Mouse (Mus musculus) lung, embryonic 16.5 days (tissue): ENCODE measurements around the gene Papss1. TPM values are rescaled to one million over a fixed set of nuclear protein-coding genes. Genes with fewer than 3 reads are reported as not detected.
A peak's percentile ranks its signal among the peaks of the same experiment; 100 is the strongest.
"Not testable (repeated sequence)": the region's sequence is repeated elsewhere in the genome, so short reads cannot be mapped to it uniquely, and the experiment has no call there.

Source experiments
- ATAC-seq: fragments of 200-750 bp; cut with Nextera tagmentation; 2 replicates; pipeline ENCODE4 v1.8.0; 2017; ENCODE audit warnings: low read depth, mild to moderate bottlenecking, moderate library complexity
- H3K27ac ChIP-seq: fragments of 300-500 bp; sonication (generic); 2 replicates; pipeline ENCODE4 v1.5.1; 2014; ENCODE audit warnings: mild to moderate bottlenecking, control low read depth, low read length
- H3K27me3 ChIP-seq: fragments of 300-500 bp; sonication (generic); 2 replicates; pipeline ENCODE4 v1.6.1; 2014; ENCODE audit warnings: low read depth, low read length, mixed read lengths; ENCODE audit not compliant: control insufficient read depth, insufficient read depth
- H3K36me3 ChIP-seq: fragments of 300-500 bp; sonication (generic); 2 replicates; pipeline ENCODE4 v1.6.1; 2014; ENCODE audit warnings: low read length; ENCODE audit not compliant: control insufficient read depth, insufficient read depth
- H3K4me1 ChIP-seq: fragments of 300-500 bp; sonication (generic); replicated peaks from 2 replicates; pipeline ENCODE4 v1.6.1; 2014; ENCODE audit warnings: low read length, mixed read lengths; ENCODE audit not compliant: control insufficient read depth, insufficient read depth
- H3K4me2 ChIP-seq: fragments of 300-500 bp; sonication (generic); 2 replicates; pipeline ENCODE4 v1.6.1; 2014; ENCODE audit warnings: low read depth, low read length, control low read depth
- H3K4me3 ChIP-seq: fragments of 300-500 bp; sonication (generic); 2 replicates; pipeline ENCODE4 v1.5.1; 2014; ENCODE audit warnings: mild to moderate bottlenecking, low read length, control low read depth
- H3K9ac ChIP-seq: fragments of 300-500 bp; sonication (generic); 2 replicates; pipeline ENCODE4 v1.6.1; 2014; ENCODE audit warnings: low read length, control low read depth
- H3K9me3 ChIP-seq: fragments of 300-500 bp; sonication (generic); 2 replicates; pipeline ENCODE4 v1.6.1; 2016; ENCODE audit warnings: low read length; ENCODE audit not compliant: control insufficient read depth
- WGBS: fragments of 180-500 bp; shearing (Covaris S2); extraction: QIAGEN DNeasy Blood & Tissue Kit; methylation state at CpG from one replicate; pipeline ENCODE4 v1.1.7; 2014; 5-methylcytosine and 5-hydroxymethylcytosine counted together
- polyA plus RNA-seq: library from polyadenylated mRNA; unstranded; fragments of >200 nt; fragmentation: Nextera tagmentation; extraction: Ambion mirVana; gene quantifications from 2 replicates; pipeline ENCODE4 v1.2.1, GENCODE M21; 2015

The Papss1 gene
- polyA plus RNA-seq, 1 experiment from 2014 or later = 97.3 TPM

- no peak for ATAC-seq
- Histone ChIP-seq H3K27ac (no peak overlapping the region), H3K36me3 (no peaks in the 10 kb centered on the region), H3K4me1 (no peaks in the 10 kb centered on the region), H3K4me3 (no peak overlapping the region), H3K4me2 (no peak overlapping the region), H3K27me3 (no peaks in the 10 kb centered on the region), H3K9ac (no peak overlapping the region), H3K9me3 (no peaks in the 10 kb centered on the region)
- 95% methylated on average over 13 of the region's 13 CpGs for WGBS
Observed at GRCm38 (mm10) chr3:131541244-131541942, 23.2 kb upstream of the Papss1 start.

- not testable (repeated sequence) for H3K27ac ChIP-seq, H3K9ac ChIP-seq, H3K36me3 ChIP-seq, H3K27me3 ChIP-seq, H3K9me3 ChIP-seq, H3K4me3 ChIP-seq, H3K4me2 ChIP-seq, H3K4me1 ChIP-seq, ATAC-seq
- 95% methylated on average over 17 of the region's 17 CpGs for WGBS
Observed at GRCm38 (mm10) chr3:131547562-131547961, 17.0 kb upstream of the Papss1 start.

- Histone ChIP-seq H3K9ac (no peak overlapping the region), H3K9me3 (no peaks in the 10 kb centered on the region), H3K27me3 (no peaks in the 10 kb centered on the region), H3K36me3 (no peaks in the 10 kb centered on the region), H3K4me3 (no peak overlapping the region), H3K4me1 (no peaks in the 10 kb centered on the region), H3K4me2 (no peak overlapping the region), H3K27ac (no peak overlapping the region)
- ATAC-seq = no peak
- WGBS = 58% methylated on average over 4 of the region's 4 CpGs
Observed at GRCm38 (mm10) chr3:131550046-131550445, 14.5 kb upstream of the Papss1 start.

GRCm38 (mm10) chr3:131552349-131553254 is 12.0 kb upstream of the Papss1 start:
- no peaks in the 10 kb centered on the region for H3K36me3 ChIP-seq
- H3K27me3 ChIP-seq = no peaks in the 10 kb centered on the region
- H3K9me3 ChIP-seq = no peaks in the 10 kb centered on the region
- H3K4me1 ChIP-seq = no peaks in the 10 kb centered on the region
- H3K4me3 ChIP-seq = no peak overlapping the region
- no peak overlapping the region for H3K9ac ChIP-seq
- H3K4me2 ChIP-seq = no peak overlapping the region
- ATAC-seq = peak; percentile 31; the same call in 1 of the 2 replicates
- WGBS = 34% methylated on average over 9 of the region's 9 CpGs
- H3K27ac ChIP-seq = no peak overlapping the region

GRCm38 (mm10) chr3:131555771-131556170 is 8.8 kb upstream of the Papss1 start:
- Histone ChIP-seq H3K4me3 (no peak overlapping the region), H3K4me1 (no peaks in the 10 kb centered on the region), H3K27me3 (no peaks in the 10 kb centered on the region), H3K9ac (no peak overlapping the region), H3K9me3 (no peaks in the 10 kb centered on the region), H3K27ac (no peak overlapping the region), H3K4me2 (no peak overlapping the region), H3K36me3 (no peaks in the 10 kb centered on the region)
- no peak for ATAC-seq

- Histone ChIP-seq H3K4me1 (peaks cover 16% of the 10 kb centered on the region), H3K4me3 (no peak overlapping the region), H3K27me3 (no peaks in the 10 kb centered on the region), H3K4me2 (no peak overlapping the region), H3K27ac (no peak overlapping the region), H3K36me3 (no peaks in the 10 kb centered on the region), H3K9me3 (no peaks in the 10 kb centered on the region), H3K9ac (no peak overlapping the region)
- no peak for ATAC-seq
Observed at GRCm38 (mm10) chr3:131561591-131561990, 3.0 kb upstream of the Papss1 start.

- H3K27me3 ChIP-seq = no peaks in the 10 kb centered on the region
- peaks cover 16% of the 10 kb centered on the region for H3K4me1 ChIP-seq
- H3K9me3 ChIP-seq = no peaks in the 10 kb centered on the region
- peak overlapping the region; percentile 76 for H3K4me2 ChIP-seq
- ATAC-seq = no peak
- H3K36me3 ChIP-seq = no peaks in the 10 kb centered on the region
- peak overlapping the region; percentile 96 for H3K9ac ChIP-seq
- H3K4me3 ChIP-seq = peak overlapping the region; percentile 93
- 0% methylated on average over 9 of the region's 9 CpGs for WGBS
- peak overlapping the region; percentile 96 for H3K27ac ChIP-seq
Observed at GRCm38 (mm10) chr3:131565257-131565610, 666 bp downstream of the Papss1 start.

- Histone ChIP-seq H3K9ac (no peak overlapping the region), H3K4me3 (no peak overlapping the region)
- WGBS = 75% methylated on average over 2 of the region's 2 CpGs
Observed at GRCm38 (mm10) chr3:131566281-131566680, 1.7 kb downstream of the Papss1 start.

GRCm38 (mm10) chr3:131570506-131570905 is 5.9 kb downstream of the Papss1 start:
- Histone ChIP-seq H3K9ac (no peak overlapping the region), H3K4me2 (no peak overlapping the region), H3K27me3 (no peaks in the 10 kb centered on the region), H3K36me3 (no peaks in the 10 kb centered on the region), H3K27ac (no peak overlapping the region), H3K4me1 (peaks cover 9% of the 10 kb centered on the region), H3K4me3 (no peak overlapping the region), H3K9me3 (no peaks in the 10 kb centered on the region)
- WGBS = 33% methylated on average over 1 of the region's 1 CpGs
- no peak for ATAC-seq

More at GRCm38 (mm10) chr3:131566281-131566680, 1.7 kb downstream of the Papss1 start:
- peaks cover 16% of the 10 kb centered on the region for H3K4me1 ChIP-seq
- no peak for ATAC-seq
- no peaks in the 10 kb centered on the region for H3K9me3 ChIP-seq
- no peaks in the 10 kb centered on the region for H3K27me3 ChIP-seq
- no peak overlapping the region for H3K27ac ChIP-seq
- H3K4me2 ChIP-seq = peak overlapping the region; percentile 76; the same call in 1 of the 2 replicates
- no peaks in the 10 kb centered on the region for H3K36me3 ChIP-seq
